Mouse (Mus musculus) ES-E14 (cell line): ENCODE results near the gene Eif4e. TPM values are rescaled to one million over a fixed set of nuclear protein-coding genes. Genes with fewer than 3 reads are reported as not detected.

Source experiments
- DNase-seq: peaks from one replicate; pipeline ENCODE4 v3.0.0-alpha.2; 2013; ENCODE audit warnings: low read depth, low spot score
- H3K27ac ChIP-seq: 2 replicates; pipeline ENCODE4 v1.5.1; 2012; ENCODE audit warnings: low read depth, mild to moderate bottlenecking, low read length, moderate library complexity, mixed read lengths; ENCODE audit not compliant: poor library complexity, insufficient read depth, severe bottlenecking
- H3K36me3 ChIP-seq: 2 replicates; pipeline ENCODE4 v1.6.1; 2012; ENCODE audit warnings: mild to moderate bottlenecking, low read length, moderate library complexity, mixed read lengths; ENCODE audit not compliant: control insufficient read depth, poor library complexity, insufficient read depth, severe bottlenecking
- H3K4me1 ChIP-seq, 2 experiments: fragments of 150-350 bp in 1 of 2; sonication (generic) in 1 of 2; 2 replicates each; pipeline ENCODE4 v1.6.1; 2012; ENCODE audit warnings: low read length in 2 of 2, mild to moderate bottlenecking in 1 of 2, mixed read lengths in 1 of 2; ENCODE audit not compliant: control insufficient read depth in 2 of 2, insufficient read depth in 2 of 2, poor library complexity in 1 of 2
- H3K4me3 ChIP-seq, 2 experiments: fragments of 150-350 bp in 1 of 2; sonication (generic) in 1 of 2; 2 replicates each; pipeline ENCODE4 v1.5.1; 2012; ENCODE audit warnings: low read length in 2 of 2, low read depth in 1 of 2, mild to moderate bottlenecking in 1 of 2, mixed read lengths in 1 of 2; ENCODE audit not compliant: insufficient read depth in 1 of 2, poor library complexity in 1 of 2, severe bottlenecking in 1 of 2
- H3K9ac ChIP-seq: 2 replicates; pipeline ENCODE4 v1.6.1; 2012; ENCODE audit warnings: low read depth, mild to moderate bottlenecking, low read length, mixed read lengths; ENCODE audit not compliant: poor library complexity, insufficient read depth, severe bottlenecking
- H3K9me3 ChIP-seq: fragments of 150-350 bp; sonication (generic); 2 replicates; pipeline ENCODE4 v1.6.1; 2012; ENCODE audit warnings: low read depth, mild to moderate bottlenecking, low read length; ENCODE audit not compliant: control insufficient read depth, insufficient read depth
- CHD2 ChIP-seq: IDR thresholded peaks from 2 replicates; pipeline ENCODE4 v1.6.1; 2014; ENCODE audit warnings: mild to moderate bottlenecking, low read depth, low read length, inconsistent platforms
- HCFC1 ChIP-seq: IDR thresholded peaks from 2 replicates; pipeline ENCODE4 v1.6.1; 2012; ENCODE audit warnings: low read length, inconsistent platforms, borderline replicate concordance; ENCODE audit not compliant: insufficient read depth
- MAFK ChIP-seq: IDR thresholded peaks from 2 replicates; pipeline ENCODE4 v1.6.1; 2014; ENCODE audit warnings: mild to moderate bottlenecking, low read depth, low read length, inconsistent platforms; ENCODE audit not compliant: insufficient read depth
- ZC3H11A ChIP-seq: IDR thresholded peaks from 2 replicates; pipeline ENCODE4 v1.6.1; 2012; ENCODE audit warnings: low read depth, mild to moderate bottlenecking, inconsistent platforms, low read length, borderline replicate concordance
- ZNF384 ChIP-seq: IDR thresholded peaks from 2 replicates; pipeline ENCODE4 v1.6.1; 2012; ENCODE audit warnings: low read depth, low read length, inconsistent platforms
- in situ Hi-C, 2 experiments: fragments of 600-800 bp; cut with MboI; formaldehyde crosslinking; loops; one replicate each; pipeline ENCODE4 v1.15.1; 2025; ENCODE audit warnings: low sequenced_read_pairs in 2 of 2, inconsistent platforms in 1 of 2; ENCODE audit not compliant: unreplicated experiment in 2 of 2
- total RNA-seq: library from RNA; depleted of rRNA; stranded (reverse); fragments of 300-350 nt; gene quantifications from 2 replicates; pipeline ENCODE4 v1.2.3, GENCODE M21; 2012

Gene Eif4e
- total RNA-seq, 1 experiment: 235 TPM

GRCm38 (mm10) chr3:138591806-138592365 is 65.9 kb downstream of the Eif4e start:
- TF ChIP-seq HCFC1 (no peak), ZC3H11A (no peak), CHD2 (no peak), MAFK (no peak), ZNF384 (no peak)
- Histone ChIP-seq H3K4me1 (no peaks in the 10 kb centered on the region), H3K9ac (no peak overlapping the region), H3K36me3 (no peaks in the 10 kb centered on the region), H3K4me3 (no peak overlapping the region), H3K9me3 (no peaks in the 10 kb centered on the region), H3K27ac (no peak overlapping the region)
- DNase-seq: no peak
- in situ Hi-C loops: no loop called here

GRCm38 (mm10) chr3:138593131-138593530 is 67.2 kb downstream of the Eif4e start:
- no peak for TF ChIP-seq CHD2
- no peak for TF ChIP-seq ZC3H11A
- no peak for TF ChIP-seq ZNF384
- TF ChIP-seq MAFK: no peak
- TF ChIP-seq HCFC1: no peak
- no peak for DNase-seq
- no peak overlapping the region for H3K4me3 ChIP-seq
- H3K36me3 ChIP-seq: no peaks in the 10 kb centered on the region
- no peak overlapping the region for H3K27ac ChIP-seq
- no peaks in the 10 kb centered on the region for H3K9me3 ChIP-seq
- in situ Hi-C loops: no loop called here
- H3K4me1 ChIP-seq: no peaks in the 10 kb centered on the region
- H3K9ac ChIP-seq: no peak overlapping the region

- DNase-seq: no peak
Observed at GRCm38 (mm10) chr3:138593911-138594310, 67.9 kb downstream of the Eif4e start.

GRCm38 (mm10) chr3:138601076-138601475 is 75.1 kb downstream of the Eif4e start:
- no peaks in the 10 kb centered on the region for H3K36me3 ChIP-seq
- no peak for DNase-seq
- H3K4me1 ChIP-seq: no peaks in the 10 kb centered on the region
- H3K9me3 ChIP-seq: no peaks in the 10 kb centered on the region
- no peak for TF ChIP-seq MAFK
- TF ChIP-seq ZNF384: no peak
- no peak for TF ChIP-seq CHD2
- TF ChIP-seq ZC3H11A: no peak
- no peak for TF ChIP-seq HCFC1
- in situ Hi-C loops: no loop called here
- no peak overlapping the region for H3K27ac ChIP-seq
- H3K4me3 ChIP-seq: no peak overlapping the region
- H3K9ac ChIP-seq: no peak overlapping the region

More at GRCm38 (mm10) chr3:138593911-138594310, 67.9 kb downstream of the Eif4e start:
- Histone ChIP-seq H3K4me3 (no peak overlapping the region), H3K9ac (no peak overlapping the region), H3K36me3 (no peaks in the 10 kb centered on the region), H3K27ac (no peak overlapping the region), H3K4me1 (no peaks in the 10 kb centered on the region), H3K9me3 (no peaks in the 10 kb centered on the region)
- TF ChIP-seq ZC3H11A (no peak), ZNF384 (no peak), CHD2 (no peak), HCFC1 (no peak), MAFK (no peak)
- in situ Hi-C loops: no loop called here
